Mouse (Mus musculus): ENCODE measurements around the gene Nprl3. TPM values are rescaled to one million over a fixed set of nuclear protein-coding genes. Genes with fewer than 3 reads are reported as not detected.
A peak's percentile ranks its signal among the peaks of the same experiment; 100 is the strongest.
"Not testable (repeated sequence)": the region's sequence is repeated elsewhere in the genome, so short reads cannot be mapped to it uniquely, and the experiment has no call there.

Gene Nprl3
- polyA plus RNA-seq, 1 experiment from 2014 or later, result 29.8 TPM

GRCm38 (mm10) chr11:32283091-32283777 is 15.7 kb upstream of the Nprl3 start, which contains the start of gene Hba-a1:
Gene Hba-a1 (plus strand): TSS chr11:32283511.
- not testable (repeated sequence) for H3K4me1 ChIP-seq (replicated peaks); H3K9me3 ChIP-seq (replicated peaks); H3K27ac ChIP-seq; H3K4me2 ChIP-seq; H3K4me3 ChIP-seq; H3K9ac ChIP-seq; H3K36me3 ChIP-seq
- peaks cover 37% of the 10 kb centered on the region for H3K27me3 ChIP-seq
- 57% methylated on average over 1 of the region's 5 CpGs for WGBS
- peak; percentile 36; the same call in 1 of the 2 replicates for ATAC-seq (replicated peaks; ENCODE audit: insufficient number of reproducible peaks, insufficient read depth, low FRiP score, low read depth)

- H3K27me3 ChIP-seq, result peaks cover 43% of the 10 kb centered on the region
- 72% methylated on average over 1 of the region's 1 CpGs for WGBS
- H3K36me3 ChIP-seq, result no peaks in the 10 kb centered on the region
- no peak overlapping the region for H3K4me3 ChIP-seq
- H3K9me3 ChIP-seq (replicated peaks), result no peaks in the 10 kb centered on the region
- H3K4me2 ChIP-seq, result no peak overlapping the region
- H3K27ac ChIP-seq, result no peak overlapping the region
- no peak for ATAC-seq (replicated peaks; ENCODE audit: insufficient number of reproducible peaks, insufficient read depth, low FRiP score, low read depth)
- H3K9ac ChIP-seq, result no peak overlapping the region
- no peaks in the 10 kb centered on the region for H3K4me1 ChIP-seq (replicated peaks)
These were observed 14.1 kb upstream of the Nprl3 start for GRCm38 (mm10) chr11:32281416-32282144.

- H3K27ac ChIP-seq, result no peak overlapping the region
- ATAC-seq (replicated peaks; ENCODE audit: insufficient number of reproducible peaks, insufficient read depth, low FRiP score, low read depth), result no peak
- H3K4me1 ChIP-seq (replicated peaks), result no peaks in the 10 kb centered on the region
- no peaks in the 10 kb centered on the region for H3K9me3 ChIP-seq (replicated peaks)
- peaks cover 49% of the 10 kb centered on the region for H3K27me3 ChIP-seq
- H3K9ac ChIP-seq, result no peak overlapping the region
- WGBS, result 67% methylated on average over 2 of the region's 2 CpGs
- H3K4me3 ChIP-seq, result no peak overlapping the region
- H3K36me3 ChIP-seq, result no peaks in the 10 kb centered on the region
- no peak overlapping the region for H3K4me2 ChIP-seq
These were observed 13.1 kb upstream of the Nprl3 start for GRCm38 (mm10) chr11:32280646-32281045.

- H3K4me3 ChIP-seq, result no peak overlapping the region
- no peak for ATAC-seq (replicated peaks; ENCODE audit: insufficient number of reproducible peaks, insufficient read depth, low FRiP score, low read depth)
- H3K27me3 ChIP-seq, result peaks cover 45% of the 10 kb centered on the region
- H3K4me2 ChIP-seq, result no peak overlapping the region
- H3K36me3 ChIP-seq, result no peaks in the 10 kb centered on the region
- H3K9me3 ChIP-seq (replicated peaks), result no peaks in the 10 kb centered on the region
- H3K4me1 ChIP-seq (replicated peaks), result no peaks in the 10 kb centered on the region
- no peak overlapping the region for H3K9ac ChIP-seq
- 72% methylated on average over 12 of the region's 12 CpGs for WGBS
- no peak overlapping the region for H3K27ac ChIP-seq
These were observed 11.0 kb upstream of the Nprl3 start for GRCm38 (mm10) chr11:32278458-32278957.

- no peaks in the 10 kb centered on the region for H3K36me3 ChIP-seq
- H3K4me1 ChIP-seq (replicated peaks), result no peaks in the 10 kb centered on the region
- no peak for ATAC-seq (replicated peaks; ENCODE audit: insufficient number of reproducible peaks, insufficient read depth, low FRiP score, low read depth)
- H3K27me3 ChIP-seq, result peaks cover 45% of the 10 kb centered on the region
- no peak overlapping the region for H3K4me2 ChIP-seq
- no peaks in the 10 kb centered on the region for H3K9me3 ChIP-seq (replicated peaks)
- WGBS, result 57% methylated on average over 21 of the region's 21 CpGs
- H3K4me3 ChIP-seq, result no peak overlapping the region
- H3K9ac ChIP-seq, result no peak overlapping the region
- no peak overlapping the region for H3K27ac ChIP-seq
These were observed 10.4 kb upstream of the Nprl3 start for GRCm38 (mm10) chr11:32277736-32278457.

GRCm38 (mm10) chr11:32276347-32276746 is 8.8 kb upstream of the Nprl3 start, which contains the start of gene Hba-x:
Gene Hba-x (plus strand): TSS chr11:32276400.
- no peak for ATAC-seq (replicated peaks; ENCODE audit: insufficient number of reproducible peaks, insufficient read depth, low FRiP score, low read depth)
- H3K27me3 ChIP-seq, result peaks cover 45% of the 10 kb centered on the region
- no peaks in the 10 kb centered on the region for H3K36me3 ChIP-seq
- H3K4me3 ChIP-seq, result no peak within 1 kb of the TSS
- WGBS, result 63% methylated on average over 3 of the region's 3 CpGs
- H3K9me3 ChIP-seq (replicated peaks), result no peaks in the 10 kb centered on the region
- H3K27ac ChIP-seq, result no peak within 1 kb of the TSS
- H3K4me2 ChIP-seq, result no peak within 1 kb of the TSS
- H3K9ac ChIP-seq, result no peak within 1 kb of the TSS
- H3K4me1 ChIP-seq (replicated peaks), result no peaks in the 10 kb centered on the region

- no peak for ATAC-seq (replicated peaks; ENCODE audit: insufficient number of reproducible peaks, insufficient read depth, low FRiP score, low read depth)
- WGBS, result 39% methylated on average over 4 of the region's 4 CpGs
- Histone ChIP-seq H3K4me1 (replicated peaks) (peaks cover 10% of the 10 kb centered on the region), H3K27me3 (peaks cover 3% of the 10 kb centered on the region; the same call in 1 of the 2 replicates), H3K36me3 (no peaks in the 10 kb centered on the region), H3K4me3 (no peak overlapping the region), H3K9me3 (replicated peaks) (no peaks in the 10 kb centered on the region), H3K4me2 (no peak overlapping the region), H3K9ac (no peak overlapping the region), H3K27ac (no peak overlapping the region)
These were observed 3.7 kb upstream of the Nprl3 start for GRCm38 (mm10) chr11:32271178-32271577.

GRCm38 (mm10) chr11:32268952-32269351 is 1.4 kb upstream of the Nprl3 start:
- no peaks in the 10 kb centered on the region; the same call in 1 of the 2 replicates for H3K27me3 ChIP-seq
- H3K4me1 ChIP-seq (replicated peaks), result peaks cover 15% of the 10 kb centered on the region
- no peaks in the 10 kb centered on the region for H3K36me3 ChIP-seq
- H3K9me3 ChIP-seq (replicated peaks), result no peaks in the 10 kb centered on the region
- WGBS, result 65% methylated on average over 5 of the region's 5 CpGs
- no peak for ATAC-seq (replicated peaks; ENCODE audit: insufficient number of reproducible peaks, insufficient read depth, low FRiP score, low read depth)
- H3K27ac ChIP-seq, result no peak overlapping the region
- H3K4me3 ChIP-seq, result no peak overlapping the region
- no peak overlapping the region for H3K4me2 ChIP-seq
- no peak overlapping the region for H3K9ac ChIP-seq

GRCm38 (mm10) chr11:32267964-32268363 is 457 bp upstream of the Nprl3 start:
- Histone ChIP-seq H3K4me1 (replicated peaks) (peaks cover 15% of the 10 kb centered on the region), H3K9ac (peak overlapping the region; percentile 91)

GRCm38 (mm10) chr11:32266776-32267175 is 731 bp downstream of the Nprl3 start:
- Histone ChIP-seq H3K9me3 (replicated peaks) (no peaks in the 10 kb centered on the region), H3K4me3 (peak overlapping the region; percentile 84), H3K9ac (peak overlapping the region; percentile 91), H3K27me3 (no peaks in the 10 kb centered on the region; the same call in 1 of the 2 replicates), H3K4me1 (replicated peaks) (peaks cover 18% of the 10 kb centered on the region), H3K27ac (peak overlapping the region; percentile 89), H3K4me2 (peak overlapping the region; percentile 74), H3K36me3 (no peaks in the 10 kb centered on the region; the same call in 1 of the 2 replicates)
- no peak for ATAC-seq (replicated peaks; ENCODE audit: insufficient number of reproducible peaks, insufficient read depth, low FRiP score, low read depth)
- 28% methylated on average over 6 of the region's 6 CpGs for WGBS

More at GRCm38 (mm10) chr11:32267964-32268363, 457 bp upstream of the Nprl3 start:
- no peak for ATAC-seq (replicated peaks; ENCODE audit: insufficient number of reproducible peaks, insufficient read depth, low FRiP score, low read depth)
- Histone ChIP-seq H3K27ac (peak overlapping the region; percentile 89), H3K36me3 (no peaks in the 10 kb centered on the region), H3K9me3 (replicated peaks) (no peaks in the 10 kb centered on the region), H3K4me2 (peak overlapping the region; percentile 74), H3K27me3 (no peaks in the 10 kb centered on the region; the same call in 1 of the 2 replicates), H3K4me3 (peak overlapping the region; percentile 84)
- WGBS, result 21% methylated on average over 5 of the region's 5 CpGs

- no peak overlapping the region for H3K4me2 ChIP-seq
- no peaks in the 10 kb centered on the region for H3K9me3 ChIP-seq (replicated peaks)
- 89% methylated on average over 6 of the region's 6 CpGs for WGBS
- no peak overlapping the region for H3K4me3 ChIP-seq
- no peaks in the 10 kb centered on the region; the same call in 1 of the 2 replicates for H3K36me3 ChIP-seq
- H3K27me3 ChIP-seq, result no peaks in the 10 kb centered on the region; the same call in 1 of the 2 replicates
- no peak overlapping the region for H3K9ac ChIP-seq
- H3K27ac ChIP-seq, result no peak overlapping the region
- ATAC-seq (replicated peaks; ENCODE audit: insufficient number of reproducible peaks, insufficient read depth, low FRiP score, low read depth), result no peak
- peaks cover 18% of the 10 kb centered on the region for H3K4me1 ChIP-seq (replicated peaks)
These were observed 1.3 kb downstream of the Nprl3 start for GRCm38 (mm10) chr11:32266194-32266593.

All from heart, embryonic 15.5 days (tissue).